Mouse (Mus musculus): Measurements from ENCODE around the gene Cd1d1.
"Not testable (repeated sequence)": the region's sequence is repeated elsewhere in the genome, so short reads cannot be mapped to it uniquely, and the experiment has no call there.

- TF ChIP-seq CTCF (IDR thresholded peaks at IDR 0.05; ENCODE audit: low read depth, low read length); GATA2 (IDR thresholded peaks at IDR 0.05; ENCODE audit: borderline replicate concordance, low read depth, low read length); TAL1 (conservative IDR thresholded peaks at IDR 0.05; ENCODE audit: low read depth, low read length); GATA1 (IDR thresholded peaks at IDR 0.05; ENCODE audit: borderline replicate concordance, low read length); POLR2AphosphoS5 (IDR thresholded peaks at IDR 0.05; ENCODE audit: insufficient replicate concordance, low read depth, low read length): not testable (repeated sequence)
Measured at GRCm38 (mm10) chr3:86986969-86987368, 12.3 kb downstream of the Cd1d1 start.

Data from G1E (cell line).